ENCODE assay signal across 28 mouse cellular contexts in the genomic region with DNA sequence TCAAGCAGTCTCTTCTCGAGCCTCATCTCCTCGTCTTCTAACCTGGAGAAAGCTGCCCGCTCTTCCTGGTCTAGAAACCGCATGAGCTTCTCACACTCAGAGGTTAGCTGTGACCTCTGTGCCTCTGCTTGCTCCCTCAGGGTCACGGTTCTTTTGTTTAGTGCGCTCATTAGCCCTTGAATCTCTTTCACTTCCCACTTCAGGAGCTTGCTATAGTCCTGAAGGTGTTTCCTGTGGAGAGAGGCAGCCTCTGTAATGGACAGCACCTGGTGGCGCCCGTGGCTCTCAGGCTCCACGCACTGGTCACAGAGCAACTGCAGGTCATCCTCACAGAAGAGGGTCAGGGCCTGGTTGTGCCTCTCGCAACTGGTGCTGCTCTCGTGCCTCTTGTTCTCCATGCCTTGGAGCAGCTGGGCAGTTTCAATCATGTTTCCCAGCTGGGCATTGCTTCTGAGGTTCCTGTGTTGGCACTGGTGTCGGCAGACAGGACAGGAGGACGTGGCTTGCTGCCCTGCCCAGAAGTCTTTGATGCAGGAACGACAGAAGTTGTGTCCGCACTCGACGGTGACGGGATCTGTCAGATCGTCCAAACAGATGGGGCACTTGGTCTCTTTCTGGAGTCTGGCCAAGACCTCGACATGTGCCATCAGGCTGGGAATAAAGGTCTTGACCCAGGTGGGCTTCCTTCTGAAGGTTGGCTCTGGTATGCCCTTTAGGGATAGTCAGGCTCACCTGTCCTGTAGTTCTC. TPM values are rescaled to one million over a fixed set of nuclear protein-coding genes. Genes with fewer than 3 reads are reported as not detected.
DNase-seq lines count a peak whose midpoint lies in the region; TF ChIP-seq lines count a peak whose summit lies in the region.
"Had no signal": no experiment of that assay in that cellular context is flagged by ENCODE, and none has a peak within 500 bp of the region (broad histone marks: within the 10 kb centered on the region; RNA-seq: fewer than 3 reads in every experiment).

No protein-coding gene starts in this region.

- no peaks in the 10 kb centered on the region for H3K27me3 ChIP-seq in cerebellum, adult 2 months (ENCODE audit: control insufficient read depth, insufficient read depth, low read length)
- no peaks in the 10 kb centered on the region for H3K27me3 ChIP-seq in kidney, adult 2 months (replicated peaks; ENCODE audit: control insufficient read depth, insufficient read depth, low read length)
- H3K27me3 ChIP-seq: heart, embryonic 13.5 days; liver, embryonic 13.5 days; lung, embryonic 15.5 days; midbrain, embryonic 12.5 days; neural tube, embryonic 15.5 days had no signal

- WGBS in cerebellum, adult 2 months = 34% methylated on average over 20 of the region's 20 CpGs
- WGBS in kidney, adult 2 months = 74% methylated on average over 20 of the region's 20 CpGs

- H3K27ac ChIP-seq in cerebellum, adult 2 months (ENCODE audit: insufficient read depth, low read length) = no peak overlapping the region
- H3K27ac ChIP-seq in kidney, adult 2 months (ENCODE audit: insufficient read depth, low read depth, low read length) = no peak overlapping the region
- H3K27ac ChIP-seq: embryonic facial prominence, embryonic 10.5 days; heart, embryonic 13.5 days; liver, embryonic 13.5 days; lung, embryonic 15.5 days; macrophage; midbrain, embryonic 12.5 days; neural tube, embryonic 15.5 days had no signal

- no peak for TF ChIP-seq CTCF in cerebellum, adult 2 months (IDR thresholded peaks at IDR 0.05; ENCODE audit: borderline replicate concordance, insufficient read depth, low read depth, low read length)
- no peak for TF ChIP-seq CTCF in kidney, adult 2 months (conservative IDR thresholded peaks at IDR 0.05; ENCODE audit: insufficient read depth, insufficient read length, low read depth, low read length)

- H3K4me1 ChIP-seq in cerebellum, adult 2 months (ENCODE audit: control insufficient read depth, insufficient read depth, low read length) = no peaks in the 10 kb centered on the region; the same call in 1 of the 2 replicates
- no peaks in the 10 kb centered on the region for H3K4me1 ChIP-seq in kidney, adult 2 months (ENCODE audit: control insufficient read depth, insufficient read depth, low read length)
- H3K4me1 ChIP-seq: heart, embryonic 13.5 days; liver, embryonic 13.5 days; lung, embryonic 15.5 days; midbrain, embryonic 12.5 days; neural tube, embryonic 15.5 days had no signal

- peak; percentile 21 for DNase-seq in adrenal gland, postnatal 14 days
- DNase-seq in adrenal gland, adult 8-10 months = no peak
- DNase-seq in retina, postnatal 1 day = peak; percentile 2
- DNase-seq in retina, embryonic 14.5 days (ENCODE audit: low spot score) = no peak
- DNase-seq in cerebellum, adult 2 months = peak; percentile 4 to 12
- no peak for DNase-seq in T-cell, adult 2 months (ENCODE audit: low spot score)
- DNase-seq in right cerebral cortex, postnatal 36 days (ENCODE audit: low spot score in 2 of 2) = no peak
- no peak for DNase-seq in kidney, adult 2 months
- DNase-seq: B cell, adult 2 months; forebrain, postnatal 0 days; heart, postnatal 36 days; kidney, adult 9 months; kidney, postnatal 4 days; liver, embryonic 13.5 days; thymus, adult 2 months had no signal

- no peaks in the 10 kb centered on the region for H3K36me3 ChIP-seq in kidney, adult 2 months (ENCODE audit: control insufficient read depth, insufficient read depth, low read length)
- H3K36me3 ChIP-seq: embryonic facial prominence, embryonic 10.5 days; heart, embryonic 13.5 days; liver, embryonic 13.5 days; lung, embryonic 15.5 days; midbrain, embryonic 12.5 days; neural tube, embryonic 15.5 days had no signal

- H3K4me3 ChIP-seq in cerebellum, adult 2 months (replicated peaks; ENCODE audit: insufficient read depth, low read depth, low read length) = no peak overlapping the region
- H3K4me3 ChIP-seq in kidney, adult 2 months (ENCODE audit: insufficient read depth, low read depth, low read length) = no peak overlapping the region
- H3K4me3 ChIP-seq: embryonic facial prominence, embryonic 10.5 days; heart, embryonic 13.5 days; liver, embryonic 13.5 days; lung, embryonic 15.5 days; midbrain, embryonic 12.5 days; myocyte; neural tube, embryonic 15.5 days had no signal

- no peak for TF ChIP-seq POLR2A in cerebellum, adult 2 months (IDR thresholded peaks at IDR 0.05; ENCODE audit: borderline replicate concordance, insufficient read depth, low read length)
- no peak for TF ChIP-seq POLR2A in kidney, adult 2 months (IDR thresholded peaks at IDR 0.05; ENCODE audit: low read depth, low read length)

RNA-seq across cellular contexts. Expression of a gene that starts 4.3 kb away (rescaled TPM):
- total RNA-seq in adrenal gland, postnatal 14 days (2021) = not detected in 2 replicates
- total RNA-seq in adrenal gland, adult 8-10 months (2022) = not detected
- not detected in 2 replicates for polyA plus RNA-seq in cerebellum, adult 2 months (2012; rRNA removed)
- polyA plus RNA-seq in kidney, adult 2 months (2012; rRNA removed) = 0.03 and 0.10 TPM in 2 replicates
- total RNA-seq: forebrain, postnatal 0 days; gastrocnemius, adult 18-20 months; heart, postnatal 36 days; layer of hippocampus, postnatal 25 days; left cerebral cortex, postnatal 36 days had no signal
- polyA plus RNA-seq: embryonic facial prominence, embryonic 10.5 days; gonadal fat pad, adult 2 months; heart, embryonic 13.5 days; hindbrain, embryonic 16.5 days; liver, embryonic 13.5 days; lung, embryonic 15.5 days; macrophage; midbrain, embryonic 12.5 days; myocyte; thymus, adult 2 months; urinary bladder, adult 2 months had no signal

RNA-seq across cellular contexts. Expression of a gene that starts 35.0 kb away (rescaled TPM):
- total RNA-seq in adrenal gland, postnatal 14 days (2021) = not detected in 2 replicates
- total RNA-seq in adrenal gland, adult 8-10 months (2022) = not detected
- polyA plus RNA-seq in cerebellum, adult 2 months (2012; rRNA removed) = not detected in 2 replicates
- 0.37 and 0.69 TPM in 2 replicates for polyA plus RNA-seq in kidney, adult 2 months (2012; rRNA removed)
- total RNA-seq: forebrain, postnatal 0 days; gastrocnemius, adult 18-20 months; heart, postnatal 36 days; layer of hippocampus, postnatal 25 days; left cerebral cortex, postnatal 36 days had no signal
- polyA plus RNA-seq: embryonic facial prominence, embryonic 10.5 days; forebrain, postnatal 0 days; gonadal fat pad, adult 2 months; hindbrain, embryonic 16.5 days; liver, embryonic 13.5 days; lung, embryonic 15.5 days; macrophage; midbrain, embryonic 12.5 days; myocyte; thymus, adult 2 months; urinary bladder, adult 2 months had no signal

RNA-seq across cellular contexts. Expression of a gene that starts 35.1 kb away (rescaled TPM):
- not detected in 2 replicates for total RNA-seq in adrenal gland, postnatal 14 days (2021)
- not detected for total RNA-seq in adrenal gland, adult 8-10 months (2022)
- polyA plus RNA-seq in cerebellum, adult 2 months (2012; rRNA removed) = not detected in 2 replicates
- polyA plus RNA-seq in kidney, adult 2 months (2012; rRNA removed) = 0.27 and 0.41 TPM in 2 replicates
- total RNA-seq: forebrain, postnatal 0 days; gastrocnemius, adult 18-20 months; heart, postnatal 36 days; layer of hippocampus, postnatal 25 days; left cerebral cortex, postnatal 36 days had no signal
- polyA plus RNA-seq: embryonic facial prominence, embryonic 10.5 days; forebrain, postnatal 0 days; gonadal fat pad, adult 2 months; heart, embryonic 13.5 days; hindbrain, embryonic 16.5 days; liver, embryonic 13.5 days; lung, embryonic 15.5 days; macrophage; midbrain, embryonic 12.5 days; myocyte; neural tube, embryonic 15.5 days; thymus, adult 2 months; urinary bladder, adult 2 months had no signal

RNA-seq across cellular contexts. Expression of a gene that starts 36.3 kb away (rescaled TPM):
- total RNA-seq in adrenal gland, postnatal 14 days (2021) = 35.3 TPM in 2 replicates
- total RNA-seq in adrenal gland, adult 8-10 months (2022) = 10 to 100 TPM; 54.2 to 69.9 (median 60.2) TPM
- polyA plus RNA-seq in cerebellum, adult 2 months (2012; rRNA removed) = 42.8 and 48.4 TPM in 2 replicates
- polyA plus RNA-seq in kidney, adult 2 months (2012; rRNA removed) = 82.6 and 83.5 TPM in 2 replicates

RNA-seq across cellular contexts. Expression of a gene that starts 53.8 kb away (rescaled TPM):
- total RNA-seq in adrenal gland, postnatal 14 days (2021) = not detected in 2 replicates
- not detected for total RNA-seq in adrenal gland, adult 8-10 months (2022)
- polyA plus RNA-seq in cerebellum, adult 2 months (2012; rRNA removed) = not detected in 2 replicates
- 79.9 and 119 TPM in 2 replicates for polyA plus RNA-seq in kidney, adult 2 months (2012; rRNA removed)
- total RNA-seq: gastrocnemius, adult 18-20 months; heart, postnatal 36 days; left cerebral cortex, postnatal 36 days had no signal
- polyA plus RNA-seq: gonadal fat pad, adult 2 months; macrophage; myocyte had no signal

Comparison
In these comparisons a context has a peak if more than half of its experiments do, and no peak if none do; other contexts are left out.
1. DNase-seq: peak in adrenal gland, postnatal 14 days (single experiment), retina, postnatal 1 day (single experiment) and cerebellum, adult 2 months (2 of 2); none in adrenal gland, adult 8-10 months (single experiment), retina, embryonic 14.5 days (single experiment), T-cell, adult 2 months (single experiment), right cerebral cortex, postnatal 36 days (0 of 2) and kidney, adult 2 months (single experiment).